Mouse (Mus musculus): ENCODE measurements around the gene Eln. TPM values are rescaled to one million over a fixed set of nuclear protein-coding genes. Genes with fewer than 3 reads are reported as not detected.

Gene Eln
- polyA plus RNA-seq, 1 experiment: 14.0 TPM

DNA sequence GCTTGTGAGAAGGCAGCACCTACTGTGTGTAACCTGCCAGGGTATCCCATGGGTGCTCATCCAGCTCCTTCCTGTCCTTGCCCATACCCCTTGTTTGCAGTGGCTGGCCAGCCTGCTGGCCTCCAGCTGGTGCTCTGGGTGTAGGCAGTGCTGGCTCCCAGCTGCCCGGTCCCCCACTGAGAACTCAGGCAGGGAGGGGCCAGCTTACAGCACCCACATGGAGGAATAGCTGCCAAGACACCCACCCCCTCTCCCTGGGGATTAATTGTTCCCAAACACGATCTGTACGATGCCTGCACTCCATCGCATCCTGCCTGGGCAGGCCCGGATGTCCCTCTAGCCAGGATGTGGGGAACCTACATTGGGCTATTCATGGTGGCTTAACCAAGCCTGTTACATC, 13.1 kb downstream of the Eln start:
- 64% methylated on average over 5 of the region's 5 CpGs for WGBS
- no peak overlapping the region for H3K27ac ChIP-seq (ENCODE audit: insufficient read depth, low read depth, low read length)
- no peaks in the 10 kb centered on the region for H3K27me3 ChIP-seq (ENCODE audit: control insufficient read depth, insufficient read depth, low read length)
- no peaks in the 10 kb centered on the region for H3K4me1 ChIP-seq (ENCODE audit: control insufficient read depth, insufficient read depth, insufficient read length, low read length)
- no peaks in the 10 kb centered on the region for H3K36me3 ChIP-seq (ENCODE audit: control insufficient read depth, insufficient read depth, low read length)
- TF ChIP-seq CTCF (IDR thresholded peaks at IDR 0.05; ENCODE audit: extremely low read depth, insufficient read length, insufficient replicate concordance, low read depth, low read length) (no peak), POLR2A (IDR thresholded peaks at IDR 0.05; ENCODE audit: low read depth, low read length) (no peak)
- H3K4me3 ChIP-seq (ENCODE audit: low read depth, low read length): no peak overlapping the region

- H3K4me1 ChIP-seq (ENCODE audit: control insufficient read depth, insufficient read depth, insufficient read length, low read length): no peaks in the 10 kb centered on the region
These were observed 13.9 kb downstream of the Eln start for GRCm38 (mm10) chr5:134733241-134733640.

GRCm38 (mm10) chr5:134729124-134729523, 18.0 kb downstream of the Eln start:
- 81% methylated on average over 12 of the region's 12 CpGs for WGBS
- H3K4me1 ChIP-seq (ENCODE audit: control insufficient read depth, insufficient read depth, insufficient read length, low read length): no peaks in the 10 kb centered on the region
- TF ChIP-seq POLR2A (IDR thresholded peaks at IDR 0.05; ENCODE audit: low read depth, low read length) (no peak), CTCF (IDR thresholded peaks at IDR 0.05; ENCODE audit: extremely low read depth, insufficient read length, insufficient replicate concordance, low read depth, low read length) (no peak)
- no peak overlapping the region for H3K27ac ChIP-seq (ENCODE audit: insufficient read depth, low read depth, low read length)
- no peak overlapping the region for H3K4me3 ChIP-seq (ENCODE audit: low read depth, low read length)
- no peaks in the 10 kb centered on the region for H3K36me3 ChIP-seq (ENCODE audit: control insufficient read depth, insufficient read depth, low read length)
- no peaks in the 10 kb centered on the region for H3K27me3 ChIP-seq (ENCODE audit: control insufficient read depth, insufficient read depth, low read length)

More at GRCm38 (mm10) chr5:134733241-134733640, 13.9 kb downstream of the Eln start:
- Histone ChIP-seq H3K27me3 (ENCODE audit: control insufficient read depth, insufficient read depth, low read length) (no peaks in the 10 kb centered on the region), H3K27ac (ENCODE audit: insufficient read depth, low read depth, low read length) (no peak overlapping the region), H3K4me3 (ENCODE audit: low read depth, low read length) (no peak overlapping the region), H3K36me3 (ENCODE audit: control insufficient read depth, insufficient read depth, low read length) (no peaks in the 10 kb centered on the region)
- WGBS: 56% methylated on average over 4 of the region's 4 CpGs
- TF ChIP-seq POLR2A (IDR thresholded peaks at IDR 0.05; ENCODE audit: low read depth, low read length) (no peak), CTCF (IDR thresholded peaks at IDR 0.05; ENCODE audit: extremely low read depth, insufficient read length, insufficient replicate concordance, low read depth, low read length) (no peak)

- H3K36me3 ChIP-seq (ENCODE audit: control insufficient read depth, insufficient read depth, low read length): no peaks in the 10 kb centered on the region
- H3K27me3 ChIP-seq (ENCODE audit: control insufficient read depth, insufficient read depth, low read length): no peaks in the 10 kb centered on the region
- H3K4me1 ChIP-seq (ENCODE audit: control insufficient read depth, insufficient read depth, insufficient read length, low read length): no peaks in the 10 kb centered on the region
- H3K27ac ChIP-seq (ENCODE audit: insufficient read depth, low read depth, low read length): no peak overlapping the region
- no peak for TF ChIP-seq POLR2A (IDR thresholded peaks at IDR 0.05; ENCODE audit: low read depth, low read length)
- no peak for TF ChIP-seq CTCF (IDR thresholded peaks at IDR 0.05; ENCODE audit: extremely low read depth, insufficient read length, insufficient replicate concordance, low read depth, low read length)
- 68% methylated on average over 3 of the region's 3 CpGs for WGBS
- H3K4me3 ChIP-seq (ENCODE audit: low read depth, low read length): no peak overlapping the region
These were observed 18.6 kb downstream of the Eln start for GRCm38 (mm10) chr5:134728535-134728934.

DNA sequence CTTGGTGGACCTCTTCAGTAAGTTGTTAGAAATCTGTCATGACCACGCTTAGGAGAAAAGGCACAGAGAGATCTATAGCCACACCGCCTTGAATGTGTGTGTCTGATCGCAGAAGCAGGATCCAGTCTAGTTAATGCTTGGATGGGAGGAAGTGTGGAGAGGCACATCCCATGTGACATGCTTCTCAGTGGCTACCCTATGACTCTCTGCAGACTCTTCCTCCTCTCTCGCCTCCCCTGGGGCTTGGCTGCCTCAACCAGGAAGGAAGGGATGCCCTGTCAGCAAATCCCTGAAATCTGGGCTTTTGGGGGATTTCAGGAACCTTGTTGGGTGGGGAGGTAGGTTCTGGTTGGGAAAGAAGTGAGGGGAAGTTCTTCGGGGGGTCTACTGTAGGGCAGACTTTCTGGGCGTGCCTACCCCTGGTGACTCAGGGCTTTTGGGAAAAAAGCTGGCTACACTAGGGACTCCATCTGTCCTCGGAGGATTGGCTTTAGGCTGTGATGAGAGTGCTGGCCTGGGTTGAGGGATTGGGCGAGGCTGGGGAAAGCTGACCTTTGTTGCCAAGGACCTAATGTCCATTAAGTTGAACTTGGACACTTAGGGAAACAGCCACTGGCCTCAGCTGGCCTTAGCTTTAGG, 20.0 kb downstream of the Eln start:
- TF ChIP-seq CTCF (IDR thresholded peaks at IDR 0.05; ENCODE audit: extremely low read depth, insufficient read length, insufficient replicate concordance, low read depth, low read length): no peak
- no peak for TF ChIP-seq POLR2A (IDR thresholded peaks at IDR 0.05; ENCODE audit: low read depth, low read length)
- no peak overlapping the region for H3K27ac ChIP-seq (ENCODE audit: insufficient read depth, low read depth, low read length)
- no peak overlapping the region for H3K4me3 ChIP-seq (ENCODE audit: low read depth, low read length)
- WGBS: 64% methylated on average over 8 of the region's 8 CpGs
- H3K4me1 ChIP-seq (ENCODE audit: control insufficient read depth, insufficient read depth, insufficient read length, low read length): no peaks in the 10 kb centered on the region
- H3K27me3 ChIP-seq (ENCODE audit: control insufficient read depth, insufficient read depth, low read length): no peaks in the 10 kb centered on the region
- H3K36me3 ChIP-seq (ENCODE audit: control insufficient read depth, insufficient read depth, low read length): no peaks in the 10 kb centered on the region

DNA sequence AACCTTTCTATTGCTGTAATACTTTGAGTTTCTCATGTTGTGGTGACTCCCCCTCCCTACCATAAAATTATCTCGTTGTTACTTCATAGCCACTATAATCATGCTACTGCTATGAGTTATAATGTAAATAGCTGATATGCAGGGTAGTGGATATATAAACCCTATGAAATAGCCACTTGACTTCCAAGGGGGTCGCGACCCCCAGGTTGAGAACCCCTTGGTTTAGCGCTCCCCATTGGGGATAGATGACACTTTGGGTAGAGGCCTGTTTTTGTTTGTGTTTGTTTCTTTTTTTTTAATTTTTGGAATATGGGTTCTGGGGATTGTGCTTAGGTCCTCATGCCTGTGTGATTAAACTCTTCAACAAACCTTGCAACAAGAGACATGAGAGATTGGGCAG, 21.8 kb downstream of the Eln start:
- H3K36me3 ChIP-seq (ENCODE audit: control insufficient read depth, insufficient read depth, low read length): no peaks in the 10 kb centered on the region
- 60% methylated on average over 4 of the region's 4 CpGs for WGBS
- H3K27ac ChIP-seq (ENCODE audit: insufficient read depth, low read depth, low read length): no peak overlapping the region
- no peak overlapping the region for H3K4me3 ChIP-seq (ENCODE audit: low read depth, low read length)
- H3K27me3 ChIP-seq (ENCODE audit: control insufficient read depth, insufficient read depth, low read length): no peaks in the 10 kb centered on the region
- no peaks in the 10 kb centered on the region for H3K4me1 ChIP-seq (ENCODE audit: control insufficient read depth, insufficient read depth, insufficient read length, low read length)
- TF ChIP-seq CTCF (IDR thresholded peaks at IDR 0.05; ENCODE audit: extremely low read depth, insufficient read length, insufficient replicate concordance, low read depth, low read length): no peak
- no peak for TF ChIP-seq POLR2A (IDR thresholded peaks at IDR 0.05; ENCODE audit: low read depth, low read length)

GRCm38 (mm10) chr5:134720058-134720457, 27.1 kb downstream of the Eln start:
- no peaks in the 10 kb centered on the region for H3K27me3 ChIP-seq (ENCODE audit: control insufficient read depth, insufficient read depth, low read length)
- TF ChIP-seq POLR2A (IDR thresholded peaks at IDR 0.05; ENCODE audit: low read depth, low read length): no peak
- no peak for TF ChIP-seq CTCF (IDR thresholded peaks at IDR 0.05; ENCODE audit: extremely low read depth, insufficient read length, insufficient replicate concordance, low read depth, low read length)
- no peak overlapping the region for H3K27ac ChIP-seq (ENCODE audit: insufficient read depth, low read depth, low read length)
- WGBS: 42% methylated on average over 4 of the region's 4 CpGs
- H3K4me1 ChIP-seq (ENCODE audit: control insufficient read depth, insufficient read depth, insufficient read length, low read length): no peaks in the 10 kb centered on the region
- H3K4me3 ChIP-seq (ENCODE audit: low read depth, low read length): no peak overlapping the region
- no peaks in the 10 kb centered on the region for H3K36me3 ChIP-seq (ENCODE audit: control insufficient read depth, insufficient read depth, low read length)
